8 mouse cellular contexts compared by ENCODE assay signal in the genomic region with DNA sequence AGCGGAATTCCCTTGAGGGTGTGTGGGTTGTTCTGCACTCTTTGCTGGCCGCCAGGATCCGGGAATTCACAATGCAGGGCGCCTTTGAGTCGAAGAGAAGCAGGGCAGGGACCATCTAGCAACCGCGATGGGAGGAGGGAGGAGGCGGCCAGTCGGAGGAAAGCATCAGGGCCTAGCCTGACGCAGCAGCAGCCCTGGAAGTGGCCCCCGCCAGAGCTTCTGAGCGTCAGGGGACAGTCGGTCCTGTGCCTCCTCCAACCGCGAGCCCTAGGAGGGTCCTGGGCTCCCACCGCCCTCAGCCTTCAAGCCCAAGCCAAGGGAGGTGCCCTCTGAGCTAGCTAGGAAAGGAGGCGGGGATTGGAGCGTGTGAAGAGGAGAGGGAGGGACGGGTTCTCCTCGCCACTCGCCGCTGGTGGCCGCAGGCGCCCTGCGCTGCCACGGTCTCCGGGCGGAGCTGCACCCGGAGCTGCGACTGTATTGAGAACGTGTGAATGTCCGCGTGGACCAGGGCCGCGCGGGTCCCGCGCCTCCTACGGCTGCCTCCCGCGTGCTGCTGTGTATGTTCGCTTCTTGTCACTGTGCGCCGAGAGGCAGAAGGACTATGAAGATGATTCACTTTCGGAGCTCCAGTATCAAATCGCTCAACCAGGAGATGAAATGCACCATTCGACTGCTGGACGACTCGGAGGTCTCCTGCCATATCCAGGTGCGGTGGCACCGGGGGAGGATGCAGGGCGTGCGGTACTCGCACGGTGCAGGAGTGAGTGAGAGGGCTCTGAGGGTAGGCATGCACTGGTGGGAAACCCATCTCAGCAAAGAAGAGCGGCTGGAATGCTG. TPM values are rescaled to one million over a fixed set of nuclear protein-coding genes. Genes with fewer than 3 reads are reported as not detected.
A peak's percentile ranks its signal among the peaks of the same experiment; 100 is the strongest.
DNase-seq lines count a peak whose midpoint lies in the region; ATAC-seq lines count a peak whose summit lies in the region.

Gene Frmd3 (plus strand): TSS at position 232 of the 837 bp plus-strand sequence.

- ATAC-seq in cerebellum, adult (ENCODE audit: insufficient number of reproducible peaks, low FRiP score, low TSS enrichment): peak; percentile 93
- peak; percentile 95 for ATAC-seq in forebrain, embryonic 13.5 days

- peak; percentile 44 for DNase-seq in R1 (ENCODE audit: low read depth, low spot score)
- DNase-seq in heart, postnatal 10 days: peak; percentile 29 to 30
- DNase-seq in layer of hippocampus, adult 9-11 months: peak; percentile 46
- DNase-seq in lung, postnatal 10 days: peak; percentile 15
- peak; percentile 73 for DNase-seq in right cerebral cortex, postnatal 4 days
- DNase-seq in spleen, postnatal 14 days (ENCODE audit: low spot score in 2 of 2): no peak

- peak within 1 kb of the TSS; percentile 88 for H3K4me2 ChIP-seq in forebrain, embryonic 13.5 days

- peak within 1 kb of the TSS; percentile 80 for H3K9ac ChIP-seq in forebrain, embryonic 13.5 days

- peak within 1 kb of the TSS; percentile 66 for H3K4me3 ChIP-seq in forebrain, embryonic 13.5 days

- no peaks in the 10 kb centered on the region for H3K9me3 ChIP-seq in forebrain, embryonic 13.5 days (replicated peaks)

- intact Hi-C loops in heart, postnatal 10 days (cut with DNase I): no loop called here

- H3K4me1 ChIP-seq in forebrain, embryonic 13.5 days: 0 out of 2 replicates have a peak, but pooled peaks cover 12% of the 10 kb centered on the region

- H3K27ac ChIP-seq in forebrain, embryonic 13.5 days: peak within 1 kb of the TSS; percentile 80

- H3K36me3 ChIP-seq in forebrain, embryonic 13.5 days (ENCODE audit: poor library complexity, severe bottlenecking): no peaks in the 10 kb centered on the region

- no peaks in the 10 kb centered on the region; the same call in 1 of the 2 replicates for H3K27me3 ChIP-seq in forebrain, embryonic 13.5 days

- under 1% methylated on average over 56 of the region's 56 CpGs for WGBS in forebrain, embryonic 13.5 days

RNA-seq across cellular contexts. Expression of gene Frmd3, which starts in this region (rescaled TPM):
- 7.3 and 11.7 TPM in 2 replicates for polyA plus RNA-seq in forebrain, embryonic 13.5 days (2015; fragmentation: Nextera tagmentation; extraction: Ambion mirVana)
- under 1 TPM; 0.15 to 0.24 TPM for total RNA-seq in heart, postnatal 10 days (2021)

Comparison
In these comparisons a context has a peak if more than half of its experiments do, and no peak if none do; other contexts are left out.
1. Peak in DNase-seq in heart, postnatal 10 days; RNA of the gene not detected or under 1 TPM.
2. DNase-seq: peak in R1 (single experiment), layer of hippocampus, adult 9-11 months (single experiment), lung, postnatal 10 days (single experiment) and right cerebral cortex, postnatal 4 days (single experiment); none in spleen, postnatal 14 days (0 of 2).